Mouse (Mus musculus): ENCODE results near the gene Itga6. TPM values are rescaled to one million over a fixed set of nuclear protein-coding genes. Genes with fewer than 3 reads are reported as not detected.
"Not testable (repeated sequence)": the region's sequence is repeated elsewhere in the genome, so short reads cannot be mapped to it uniquely, and the experiment has no call there.

Itga6 gene
- total RNA-seq, 1 experiment from 2014 or later: 84.7 TPM

GRCm38 (mm10) chr2:71891536-71891935 is 146.1 kb downstream of the Itga6 start:
- no peak for ATAC-seq (replicated peaks in 1 of 2; ENCODE audit: insufficient read depth in 1 of 2, low FRiP score in 2 of 2, low TSS enrichment in 1 of 2, low read depth in 1 of 2, poor library complexity in 2 of 2, severe bottlenecking in 2 of 2)

DNA sequence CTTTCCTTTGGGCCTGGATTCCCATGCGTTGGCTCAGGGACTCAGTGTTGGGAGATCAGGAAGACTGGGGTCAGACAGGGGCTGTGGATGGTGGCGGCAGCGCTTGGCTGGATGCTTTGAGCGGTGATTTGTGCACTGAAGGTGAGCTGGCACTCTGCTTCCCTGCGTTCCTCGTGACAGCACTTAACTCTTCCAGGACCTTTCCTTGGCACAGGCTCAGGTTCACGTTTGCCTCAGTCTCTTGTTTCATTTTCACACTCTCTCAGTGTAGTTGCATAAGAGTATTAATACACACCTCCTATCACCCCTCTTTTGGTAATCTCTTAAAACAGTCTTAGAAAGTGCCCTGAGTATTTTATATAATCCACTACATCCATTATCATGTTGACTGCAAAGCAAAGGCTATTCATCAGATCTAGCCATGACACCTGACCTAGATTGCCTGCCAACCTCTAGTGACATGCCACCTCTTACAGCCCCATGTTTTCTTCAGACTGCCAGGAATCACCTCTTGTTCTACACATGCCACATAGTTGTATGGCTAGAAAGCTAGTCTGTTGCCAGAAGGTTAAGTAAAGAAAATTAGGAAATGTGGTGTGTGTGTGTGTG is 147.4 kb downstream of the Itga6 start:
- ATAC-seq (replicated peaks in 1 of 2; ENCODE audit: insufficient read depth in 1 of 2, low FRiP score in 2 of 2, low TSS enrichment in 1 of 2, low read depth in 1 of 2, poor library complexity in 2 of 2, severe bottlenecking in 2 of 2): no peak

- ATAC-seq (replicated peaks in 1 of 2; ENCODE audit: insufficient read depth in 1 of 2, low FRiP score in 2 of 2, low TSS enrichment in 1 of 2, low read depth in 1 of 2, poor library complexity in 2 of 2, severe bottlenecking in 2 of 2): no peak
Measured at GRCm38 (mm10) chr2:71895596-71896286, 150.3 kb downstream of the Itga6 start.

DNA sequence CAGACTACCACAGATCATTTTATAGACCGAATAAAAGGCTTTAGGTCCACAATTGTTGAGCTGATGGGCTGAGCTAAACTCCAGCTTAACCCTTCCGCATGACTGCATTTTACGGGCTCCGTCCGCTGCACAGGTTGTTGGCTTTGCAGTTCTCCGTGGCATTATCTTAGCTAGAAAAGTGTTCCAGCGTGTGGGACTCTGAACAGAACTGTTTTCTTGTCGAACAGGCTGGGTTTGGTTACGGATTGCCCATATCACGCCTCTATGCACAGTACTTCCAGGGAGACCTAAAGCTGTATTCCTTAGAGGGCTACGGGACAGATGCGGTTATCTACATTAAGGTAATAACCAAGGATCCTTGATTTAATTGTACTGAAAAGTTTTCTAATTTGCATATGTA is 152.0 kb downstream of the Itga6 start:
- ATAC-seq (replicated peaks in 1 of 2; ENCODE audit: insufficient read depth in 1 of 2, low FRiP score in 2 of 2, low TSS enrichment in 1 of 2, low read depth in 1 of 2, poor library complexity in 2 of 2, severe bottlenecking in 2 of 2): no peak

DNA sequence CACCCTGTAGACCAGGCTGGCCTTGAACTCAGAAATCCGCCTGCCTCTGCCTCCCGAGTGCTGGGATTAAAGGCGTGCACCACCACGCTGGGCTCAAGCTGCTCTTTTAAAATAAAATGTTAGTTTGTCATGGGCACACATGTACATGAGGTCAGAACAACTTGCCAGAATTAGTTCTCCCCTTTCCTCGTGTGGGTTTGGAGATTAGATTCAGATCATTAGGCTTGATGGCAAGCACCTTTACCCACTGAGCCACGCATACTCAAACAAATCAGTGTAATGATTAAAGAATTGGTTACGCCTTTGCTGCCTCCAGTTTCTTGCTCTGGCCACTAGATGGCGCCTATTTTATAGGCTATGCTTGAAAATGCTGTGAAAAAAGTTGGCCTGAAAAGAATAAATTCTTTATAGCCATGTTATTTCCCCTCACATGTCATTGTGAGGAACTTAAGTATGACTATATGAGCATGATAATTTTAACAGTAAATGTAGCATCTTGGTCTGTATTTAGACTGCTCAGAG is 153.0 kb downstream of the Itga6 start:
- ATAC-seq (replicated peaks in 1 of 2; ENCODE audit: insufficient read depth in 1 of 2, low FRiP score in 2 of 2, low TSS enrichment in 1 of 2, low read depth in 1 of 2, poor library complexity in 2 of 2, severe bottlenecking in 2 of 2): no peak

GRCm38 (mm10) chr2:71899886-71900285 is 154.5 kb downstream of the Itga6 start:
- no peak for ATAC-seq (replicated peaks in 1 of 2; ENCODE audit: insufficient read depth in 1 of 2, low FRiP score in 2 of 2, low TSS enrichment in 1 of 2, low read depth in 1 of 2, poor library complexity in 2 of 2, severe bottlenecking in 2 of 2)

DNA sequence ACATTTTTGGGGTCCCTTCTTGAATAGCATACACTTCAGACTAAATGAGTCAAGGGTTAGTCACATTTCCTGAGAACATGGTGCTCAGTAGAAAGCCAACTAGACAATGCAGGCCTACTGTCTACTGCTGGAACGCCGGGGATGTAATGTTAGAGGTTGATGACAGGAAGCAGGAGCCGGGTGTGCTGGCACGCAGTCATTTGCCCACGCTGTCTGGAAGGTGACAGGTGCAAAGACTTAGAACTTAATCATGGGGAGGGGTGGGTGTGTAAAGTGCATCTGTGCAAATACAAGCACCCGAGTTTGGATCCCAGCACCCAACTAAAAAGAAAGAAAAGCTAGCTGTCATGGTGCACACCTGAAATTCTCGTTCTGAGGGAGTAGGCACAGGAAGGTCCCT is 159.7 kb downstream of the Itga6 start:
- no peak for ATAC-seq (replicated peaks in 1 of 2; ENCODE audit: insufficient read depth in 1 of 2, low FRiP score in 2 of 2, low TSS enrichment in 1 of 2, low read depth in 1 of 2, poor library complexity in 2 of 2, severe bottlenecking in 2 of 2)

DNA sequence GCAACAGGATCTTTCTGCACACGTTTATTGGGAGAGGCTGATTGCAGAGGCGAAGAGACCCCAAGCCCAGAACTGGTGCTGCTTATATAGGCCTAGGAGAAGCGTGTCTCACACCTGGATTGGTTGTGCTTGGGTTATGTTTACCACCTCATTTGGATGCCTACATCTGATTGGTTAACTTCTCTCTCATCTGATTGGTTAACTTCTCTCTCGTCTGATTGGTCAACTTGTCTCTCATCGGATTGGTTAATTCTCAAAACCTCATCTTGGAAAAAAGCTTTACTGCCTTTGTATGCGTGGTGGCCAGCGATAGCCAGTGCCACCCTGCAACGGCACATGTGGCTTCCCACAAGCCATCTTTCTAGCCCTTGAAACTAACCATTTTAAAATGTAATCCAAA is 160.9 kb downstream of the Itga6 start:
- ATAC-seq (replicated peaks in 1 of 2; ENCODE audit: insufficient read depth in 1 of 2, low FRiP score in 2 of 2, low TSS enrichment in 1 of 2, low read depth in 1 of 2, poor library complexity in 2 of 2, severe bottlenecking in 2 of 2): not testable (repeated sequence)

Other genes with a start within 250 kb of the Itga6 start
- gene Dlx1, start 217.5 kb upstream of the Itga6 start, total RNA-seq (2017): not detected in 2 replicates
- gene Dlx2, start 198.9 kb upstream of the Itga6 start, total RNA-seq (2017): 0.25 TPM in 1 of 2 replicates, not detected in the other
- 108 and 111 TPM in 2 replicates for gene Pdk1, start 127.6 kb downstream of the Itga6 start, total RNA-seq (2017)
- gene Rapgef4, start 235.6 kb downstream of the Itga6 start, total RNA-seq (2017): 3.0 and 6.4 TPM in 2 replicates